Mouse (Mus musculus): Measurements from ENCODE around the gene Bcat1. TPM values are rescaled to one million over a fixed set of nuclear protein-coding genes. Genes with fewer than 3 reads are reported as not detected.

Gene Bcat1
- polyA plus RNA-seq (2012; rRNA removed), result 19.0 and 19.5 TPM in 2 replicates

DNA sequence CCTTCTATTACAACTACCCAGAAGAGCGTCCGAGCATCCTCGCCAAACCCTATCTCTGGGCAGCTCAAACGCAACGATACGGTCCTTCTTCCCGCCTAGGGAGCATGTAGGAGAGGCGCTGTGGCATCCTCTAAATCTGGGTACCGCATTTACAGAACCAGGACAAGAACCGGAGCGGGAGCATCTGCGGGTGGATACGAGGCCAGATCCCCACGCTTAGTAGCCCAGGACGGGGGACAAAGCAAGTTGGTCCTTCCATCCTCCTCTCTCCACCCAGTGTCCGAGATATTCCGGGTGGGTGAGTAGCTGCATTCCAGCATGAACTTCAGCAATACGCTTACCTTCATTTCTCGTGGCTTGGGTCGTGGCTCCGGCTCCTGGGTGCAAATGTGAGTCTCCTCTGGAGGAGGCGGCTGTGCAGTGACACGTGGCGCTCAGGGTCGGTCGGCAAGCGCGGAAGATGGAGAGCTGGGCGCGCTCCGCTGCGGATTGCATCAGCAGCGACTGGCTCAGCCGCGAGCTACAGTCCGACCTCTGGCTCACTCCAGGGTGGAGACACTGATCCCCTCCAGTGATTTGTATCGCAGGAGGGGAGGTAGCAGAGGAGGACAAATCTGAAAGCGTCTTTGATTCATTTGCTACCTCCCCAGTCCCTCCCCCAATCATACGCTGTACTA is at the start of gene Bcat1:
Bcat1 (minus strand) TSS at position 637 of the 677 bp plus-strand sequence.
- H3K4me3 ChIP-seq (ENCODE audit: insufficient read depth, low read length), result peak within 1 kb of the TSS; percentile 36
- H3K4me1 ChIP-seq (ENCODE audit: control insufficient read depth, insufficient read depth, low read length), result no peaks in the 10 kb centered on the region
- no peak for TF ChIP-seq POLR2A (IDR thresholded peaks at IDR 0.05; ENCODE audit: extremely low read depth, insufficient read depth, low read length)
- no peak for TF ChIP-seq CTCF (IDR thresholded peaks at IDR 0.05; ENCODE audit: extremely low read depth, insufficient read depth, low read length)
- H3K27ac ChIP-seq (ENCODE audit: insufficient read depth, low read length), result no peak within 1 kb of the TSS

DNA sequence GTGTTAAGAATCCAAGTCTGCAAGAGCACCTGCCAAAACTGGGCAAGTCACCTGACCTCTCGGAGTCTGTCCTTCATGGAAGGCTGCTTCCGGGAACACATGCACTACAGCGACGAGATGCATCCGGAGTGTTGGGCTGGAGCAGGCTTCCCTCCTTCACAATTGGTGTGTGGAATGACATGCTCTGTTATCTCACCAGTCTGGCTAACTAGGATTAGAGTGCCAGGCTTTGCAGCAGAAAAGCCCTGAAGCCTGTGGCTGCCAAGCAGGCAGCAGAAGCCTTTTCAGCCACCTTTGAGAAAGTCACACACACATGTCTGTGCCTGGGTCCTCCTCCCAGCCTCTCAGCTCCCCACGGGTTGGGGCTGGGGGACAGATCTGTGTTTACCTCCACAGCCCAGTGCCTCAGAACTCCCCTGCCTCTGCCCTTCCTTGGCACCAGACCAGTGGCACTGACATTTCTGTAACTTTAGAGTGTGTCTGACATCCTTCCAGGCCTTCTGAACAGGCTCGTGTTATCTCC is 49.7 kb upstream of the Bcat1 start:
- no peak for TF ChIP-seq CTCF (IDR thresholded peaks at IDR 0.05; ENCODE audit: extremely low read depth, insufficient read depth, low read length)
- no peak for TF ChIP-seq POLR2A (IDR thresholded peaks at IDR 0.05; ENCODE audit: extremely low read depth, insufficient read depth, low read length)
- Histone ChIP-seq H3K4me1 (ENCODE audit: control insufficient read depth, insufficient read depth, low read length) (no peaks in the 10 kb centered on the region), H3K4me3 (ENCODE audit: insufficient read depth, low read length) (no peak overlapping the region), H3K27ac (ENCODE audit: insufficient read depth, low read length) (no peak overlapping the region)

DNA sequence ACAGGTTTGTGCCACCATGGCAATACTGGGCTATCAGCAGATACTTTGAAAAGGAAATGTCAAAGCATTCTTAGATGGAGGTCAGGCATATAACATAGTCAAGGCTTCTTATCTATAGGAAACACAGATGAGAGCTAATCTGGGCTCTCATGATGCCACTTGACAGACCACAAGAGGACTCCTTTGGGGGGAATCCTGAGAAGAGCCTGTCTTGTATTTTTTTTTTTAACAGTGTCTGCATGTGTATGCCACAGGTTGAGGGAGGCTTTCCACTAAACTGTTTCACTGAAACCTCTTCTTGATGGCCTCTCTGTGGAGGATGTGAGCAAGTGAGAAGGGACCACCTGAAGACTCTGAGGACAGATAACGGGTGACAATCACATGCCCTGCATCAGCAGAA is 48.6 kb upstream of the Bcat1 start:
- H3K27ac ChIP-seq (ENCODE audit: insufficient read depth, low read length), result no peak overlapping the region
- H3K4me3 ChIP-seq (ENCODE audit: insufficient read depth, low read length), result no peak overlapping the region
- no peaks in the 10 kb centered on the region for H3K4me1 ChIP-seq (ENCODE audit: control insufficient read depth, insufficient read depth, low read length)
- TF ChIP-seq CTCF (IDR thresholded peaks at IDR 0.05; ENCODE audit: extremely low read depth, insufficient read depth, low read length), result no peak
- TF ChIP-seq POLR2A (IDR thresholded peaks at IDR 0.05; ENCODE audit: extremely low read depth, insufficient read depth, low read length), result no peak

GRCm38 (mm10) chr6:145123136-145124060 is 47.4 kb upstream of the Bcat1 start:
- no peak overlapping the region for H3K27ac ChIP-seq (ENCODE audit: insufficient read depth, low read length)
- no peak overlapping the region for H3K4me3 ChIP-seq (ENCODE audit: insufficient read depth, low read length)
- H3K4me1 ChIP-seq (ENCODE audit: control insufficient read depth, insufficient read depth, low read length), result no peaks in the 10 kb centered on the region
- TF ChIP-seq CTCF (IDR thresholded peaks at IDR 0.05; ENCODE audit: extremely low read depth, insufficient read depth, low read length) (no peak), POLR2A (IDR thresholded peaks at IDR 0.05; ENCODE audit: extremely low read depth, insufficient read depth, low read length) (no peak)

DNA sequence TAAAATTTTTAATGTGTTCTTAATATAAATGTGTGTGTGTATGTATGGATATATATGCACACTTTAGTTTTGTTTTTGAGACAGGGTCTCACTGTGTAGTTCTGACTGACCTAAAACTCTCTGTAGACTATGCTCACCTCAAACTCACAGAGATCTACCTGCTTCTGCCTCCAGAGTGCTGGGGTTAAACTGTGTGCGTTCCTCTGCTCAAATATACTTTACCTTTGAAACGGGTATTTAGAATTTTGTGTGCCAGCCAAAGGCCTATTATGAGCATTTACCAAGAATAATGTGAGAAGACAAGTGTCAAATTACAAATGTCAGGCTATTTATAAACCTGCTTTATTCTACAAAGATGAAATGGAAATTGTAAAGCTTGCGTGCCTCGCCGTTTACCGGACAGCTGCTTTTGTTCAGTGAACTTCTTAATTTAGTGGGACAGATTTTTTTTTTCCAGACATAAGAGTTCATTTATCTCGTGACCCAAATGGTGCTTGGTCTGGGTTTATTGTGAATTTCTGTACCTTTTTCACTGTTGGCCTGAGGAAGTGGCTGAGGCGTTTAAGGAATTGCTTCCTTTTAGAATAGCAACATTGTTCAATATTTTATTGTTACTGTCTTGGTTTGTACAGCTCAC is 46.6 kb upstream of the Bcat1 start:
- TF ChIP-seq CTCF (IDR thresholded peaks at IDR 0.05; ENCODE audit: extremely low read depth, insufficient read depth, low read length) (no peak), POLR2A (IDR thresholded peaks at IDR 0.05; ENCODE audit: extremely low read depth, insufficient read depth, low read length) (no peak)
- Histone ChIP-seq H3K27ac (ENCODE audit: insufficient read depth, low read length) (no peak overlapping the region), H3K4me1 (ENCODE audit: control insufficient read depth, insufficient read depth, low read length) (no peaks in the 10 kb centered on the region), H3K4me3 (ENCODE audit: insufficient read depth, low read length) (no peak overlapping the region)

DNA sequence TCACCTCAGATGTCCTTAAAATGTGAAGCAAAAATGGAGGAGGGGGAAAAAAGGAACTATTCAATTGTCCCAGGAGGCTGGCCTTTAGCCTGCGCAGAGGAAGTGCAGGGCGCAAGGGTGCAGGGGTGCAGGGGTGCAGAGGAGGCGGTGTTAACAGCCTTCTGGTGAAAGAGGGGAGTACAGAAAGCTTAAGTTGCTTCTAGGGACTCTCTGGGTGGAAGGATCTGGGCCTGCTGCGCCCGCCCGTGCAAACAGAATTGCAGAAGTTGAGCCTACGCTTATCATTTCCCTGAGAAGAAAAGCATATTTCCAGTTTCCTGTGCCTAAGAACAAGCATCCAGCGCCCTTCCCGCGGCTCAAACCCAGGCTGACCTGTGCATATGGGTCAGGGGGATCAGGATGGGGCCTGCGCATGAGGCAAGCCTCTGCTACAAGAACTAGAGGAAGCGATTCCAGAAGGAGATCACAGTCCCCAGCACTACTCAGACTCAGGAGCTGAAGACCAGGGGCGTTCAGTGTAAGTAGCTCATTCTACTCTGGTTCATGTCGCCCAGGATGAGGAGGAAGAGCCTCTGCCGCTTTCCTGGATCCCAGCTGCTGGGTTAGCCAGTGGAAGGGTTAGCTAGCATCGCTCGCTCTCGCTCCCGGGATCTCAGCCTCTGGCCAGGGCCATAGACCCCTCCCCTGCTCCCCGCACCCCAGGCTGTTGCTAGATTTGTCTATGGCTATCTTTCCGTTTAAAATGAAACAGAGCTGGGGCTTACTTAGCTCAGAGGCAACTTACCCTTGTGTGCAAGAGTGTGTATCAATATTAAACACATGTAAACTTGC is 45.8 kb upstream of the Bcat1 start:
- Histone ChIP-seq H3K4me1 (ENCODE audit: control insufficient read depth, insufficient read depth, low read length) (no peaks in the 10 kb centered on the region), H3K27ac (ENCODE audit: insufficient read depth, low read length) (no peak overlapping the region), H3K4me3 (ENCODE audit: insufficient read depth, low read length) (no peak overlapping the region)
- TF ChIP-seq POLR2A (IDR thresholded peaks at IDR 0.05; ENCODE audit: extremely low read depth, insufficient read depth, low read length) (no peak), CTCF (IDR thresholded peaks at IDR 0.05; ENCODE audit: extremely low read depth, insufficient read depth, low read length) (no peak)

- H3K27ac ChIP-seq (ENCODE audit: insufficient read depth, low read length), result no peak overlapping the region
- no peak for TF ChIP-seq POLR2A (IDR thresholded peaks at IDR 0.05; ENCODE audit: extremely low read depth, insufficient read depth, low read length)
- no peak for TF ChIP-seq CTCF (IDR thresholded peaks at IDR 0.05; ENCODE audit: extremely low read depth, insufficient read depth, low read length)
Observed at GRCm38 (mm10) chr6:145120787-145121589, 45.0 kb upstream of the Bcat1 start.

DNA sequence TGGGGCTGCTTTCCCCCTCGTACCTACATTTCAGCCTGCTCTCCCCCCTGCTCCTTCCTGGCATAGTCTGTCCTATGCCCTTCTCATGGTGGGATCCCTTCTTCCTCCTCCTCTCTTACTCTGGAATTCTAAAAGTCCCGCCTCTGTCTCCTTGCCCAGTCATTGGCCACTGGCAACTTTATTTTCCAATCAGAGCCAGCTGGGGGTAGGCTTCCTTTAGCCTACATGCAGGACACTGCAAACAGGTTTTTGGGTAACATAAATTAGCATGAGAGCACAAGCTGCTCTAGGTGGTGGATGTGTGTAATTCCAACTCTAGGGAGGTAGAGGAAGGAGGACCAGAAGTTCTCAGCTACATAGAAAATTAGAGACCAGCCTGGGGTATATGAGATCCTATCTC is 44.1 kb upstream of the Bcat1 start:
- Histone ChIP-seq H3K27ac (ENCODE audit: insufficient read depth, low read length) (no peak overlapping the region), H3K4me1 (ENCODE audit: control insufficient read depth, insufficient read depth, low read length) (no peaks in the 10 kb centered on the region), H3K4me3 (ENCODE audit: insufficient read depth, low read length) (no peak overlapping the region)
- TF ChIP-seq POLR2A (IDR thresholded peaks at IDR 0.05; ENCODE audit: extremely low read depth, insufficient read depth, low read length), result no peak
- TF ChIP-seq CTCF (IDR thresholded peaks at IDR 0.05; ENCODE audit: extremely low read depth, insufficient read depth, low read length), result no peak

More at GRCm38 (mm10) chr6:145120787-145121589, 45.0 kb upstream of the Bcat1 start:
- Histone ChIP-seq H3K4me1 (ENCODE audit: control insufficient read depth, insufficient read depth, low read length) (no peaks in the 10 kb centered on the region), H3K4me3 (ENCODE audit: insufficient read depth, low read length) (no peak overlapping the region)

All from cortical plate, adult 2 months (tissue).